Mouse (Mus musculus) MN1 (cell line): ENCODE measurements around the gene 4932411N23Rik.
"Not testable (repeated sequence)": the region's sequence is repeated elsewhere in the genome, so short reads cannot be mapped to it uniquely, and the experiment has no call there.

Experiments used
- DNase-seq: peaks from one replicate; pipeline ENCODE4 v3.0.0-alpha.2; 2016; ENCODE audit warnings: low spot score

4932411N23Rik gene

GRCm38 (mm10) chrX:126815768-126816167, at the start of gene 4932411N23Rik:
Gene 4932411N23Rik (minus strand): TSS chrX:126815868.
- no peak for DNase-seq

DNA sequence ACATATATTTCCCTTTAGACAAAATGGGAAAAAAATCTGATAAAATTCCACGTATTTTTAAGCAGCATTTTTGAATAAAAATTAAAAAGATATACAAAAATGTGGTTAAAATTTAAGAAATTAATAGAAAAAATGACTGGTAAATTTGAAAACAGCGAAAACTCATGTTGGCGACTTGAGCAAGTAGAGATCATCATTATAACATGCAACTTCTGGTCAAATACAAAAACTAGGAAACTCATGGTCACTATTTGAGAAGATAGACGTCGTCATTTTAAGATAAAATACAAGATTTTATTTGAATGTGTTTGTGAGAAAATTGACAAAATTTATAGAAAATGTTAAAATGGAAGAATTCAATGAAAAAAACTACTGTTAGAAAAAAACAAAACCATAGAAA, 35.8 kb downstream of the 4932411N23Rik start:
- DNase-seq = no peak

DNA sequence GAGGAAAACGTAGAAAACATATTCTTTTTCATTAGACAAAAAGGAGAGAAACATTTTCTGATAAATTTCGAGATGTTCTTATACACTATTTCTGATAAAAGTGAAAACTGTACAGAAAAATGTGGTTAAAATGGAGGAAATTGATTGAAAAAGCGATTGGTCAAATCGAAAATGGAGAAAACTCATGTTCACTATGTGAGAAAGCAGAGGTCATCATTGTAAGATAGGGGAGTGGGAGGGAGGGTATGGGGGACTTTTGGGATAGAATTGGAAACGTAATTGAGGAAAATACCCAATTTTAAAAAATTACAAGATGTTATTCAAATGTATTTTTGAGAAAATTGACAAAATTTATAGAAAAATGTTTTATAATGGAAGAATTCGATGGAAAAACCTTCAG, 38.0 kb downstream of the 4932411N23Rik start:
- DNase-seq = not testable (repeated sequence)

- DNase-seq = not testable (repeated sequence)
These were observed 40.8 kb downstream of the 4932411N23Rik start for GRCm38 (mm10) chrX:126774846-126775245.

- not testable (repeated sequence) for DNase-seq
These were observed 42.2 kb downstream of the 4932411N23Rik start for GRCm38 (mm10) chrX:126773511-126773910.
